ENCODE assay signal across 10 mouse cellular contexts in genomic region chr11:75158432-75158831, GRCm38 (mm10). TPM values are rescaled to one million over a fixed set of nuclear protein-coding genes. Genes with fewer than 3 reads are reported as not detected.
DNase-seq lines count a peak whose midpoint lies in the region; ATAC-seq lines count a peak whose summit lies in the region.
"Had no signal": no experiment of that assay in that cellular context is flagged by ENCODE, and none has a peak within 500 bp of the region (broad histone marks: within the 10 kb centered on the region; RNA-seq: fewer than 3 reads in every experiment).

No protein-coding gene starts in this region.

- 87% methylated on average over 14 of the region's 14 CpGs for WGBS in kidney, embryonic 14.5 days
- WGBS in embryonic facial prominence, embryonic 15.5 days: 82% methylated on average over 14 of the region's 14 CpGs
- WGBS in limb, embryonic 13.5 days: 89% methylated on average over 14 of the region's 14 CpGs

- peaks cover 19% of the 10 kb centered on the region; the same call in 1 of the 2 replicates for H3K4me1 ChIP-seq in kidney, embryonic 14.5 days (ENCODE audit: control insufficient read depth, insufficient read depth, low read length)
- peaks cover 34% of the 10 kb centered on the region for H3K4me1 ChIP-seq in embryonic facial prominence, embryonic 15.5 days
- H3K4me1 ChIP-seq in limb, embryonic 13.5 days: peaks cover 59% of the 10 kb centered on the region

- H3K27ac ChIP-seq in kidney, embryonic 14.5 days (ENCODE audit: low read depth, low read length): peak overlapping the region; percentile 32
- peak overlapping the region; percentile 23; the same call in 1 of the 2 replicates for H3K27ac ChIP-seq in embryonic facial prominence, embryonic 15.5 days (replicated peaks)
- H3K27ac ChIP-seq in limb, embryonic 13.5 days: peak overlapping the region; percentile 39; the same call in 1 of the 2 replicates
- H3K27ac ChIP-seq: liver, embryonic 13.5 days had no signal

- ATAC-seq in kidney, embryonic 14.5 days (ENCODE audit: low FRiP score, low TSS enrichment): no peak
- no peak for ATAC-seq in embryonic facial prominence, embryonic 15.5 days (ENCODE audit: insufficient number of reproducible peaks, low FRiP score, low TSS enrichment, low read depth)
- no peak for ATAC-seq in limb, embryonic 13.5 days (ENCODE audit: low FRiP score, low read depth)
- no peak for ATAC-seq in monocyte, adult 5-6 weeks (replicated peaks; ENCODE audit: insufficient number of reproducible peaks, low FRiP score, low TSS enrichment, poor library complexity, severe bottlenecking)

- no peaks in the 10 kb centered on the region for H3K27me3 ChIP-seq in kidney, embryonic 14.5 days (ENCODE audit: control insufficient read depth, insufficient read depth, low read length)
- H3K27me3 ChIP-seq in embryonic facial prominence, embryonic 15.5 days: no peaks in the 10 kb centered on the region
- H3K27me3 ChIP-seq in limb, embryonic 13.5 days: peaks cover 9% of the 10 kb centered on the region
- H3K27me3 ChIP-seq: liver, embryonic 13.5 days had no signal

- H3K4me3 ChIP-seq in kidney, embryonic 14.5 days (ENCODE audit: low read length): no peak overlapping the region
- no peak overlapping the region for H3K4me3 ChIP-seq in embryonic facial prominence, embryonic 15.5 days (replicated peaks)
- no peak overlapping the region for H3K4me3 ChIP-seq in limb, embryonic 13.5 days
- H3K4me3 ChIP-seq: liver, embryonic 13.5 days; myocyte had no signal

- peaks cover 39% of the 10 kb centered on the region for H3K36me3 ChIP-seq in kidney, embryonic 14.5 days (ENCODE audit: control insufficient read depth, insufficient read depth, low read length)
- H3K36me3 ChIP-seq in embryonic facial prominence, embryonic 15.5 days: peaks cover 34% of the 10 kb centered on the region
- H3K36me3 ChIP-seq in limb, embryonic 13.5 days: peaks cover 60% of the 10 kb centered on the region

- H3K9me3 ChIP-seq in kidney, embryonic 14.5 days (ENCODE audit: control insufficient read depth, low read length): no peaks in the 10 kb centered on the region
- H3K9me3 ChIP-seq in embryonic facial prominence, embryonic 15.5 days (replicated peaks): no peaks in the 10 kb centered on the region
- H3K9me3 ChIP-seq in limb, embryonic 13.5 days: no peaks in the 10 kb centered on the region
- H3K9me3 ChIP-seq: liver, embryonic 13.5 days had no signal

- DNase-seq in kidney, adult 9 months: no peak
- peak; percentile 50 for DNase-seq in NIH3T3 (ENCODE audit: low read depth)
- no peak for DNase-seq in thymus, postnatal 10 days (ENCODE audit: low spot score in 2 of 2)
- DNase-seq: cerebellum, postnatal 14 days; liver, embryonic 13.5 days had no signal

- H3K9ac ChIP-seq in kidney, embryonic 14.5 days (ENCODE audit: low read depth, low read length): no peak overlapping the region
- H3K9ac ChIP-seq in embryonic facial prominence, embryonic 15.5 days: no peak overlapping the region
- no peak overlapping the region for H3K9ac ChIP-seq in limb, embryonic 13.5 days
- H3K9ac ChIP-seq: liver, embryonic 13.5 days had no signal

- no peak overlapping the region for H3K4me2 ChIP-seq in kidney, embryonic 14.5 days (replicated peaks; ENCODE audit: low read depth, low read length)
- no peak overlapping the region for H3K4me2 ChIP-seq in embryonic facial prominence, embryonic 15.5 days (replicated peaks)
- no peak overlapping the region for H3K4me2 ChIP-seq in limb, embryonic 13.5 days (replicated peaks)
- H3K4me2 ChIP-seq: liver, embryonic 13.5 days had no signal

RNA-seq across cellular contexts. Expression of gene Hic1, which starts 10.9 kb away (rescaled TPM):
- 16.9 and 26.6 TPM in 2 replicates for polyA plus RNA-seq in kidney, embryonic 14.5 days (2014; fragmentation: Nextera tagmentation; extraction: Ambion mirVana)
- polyA plus RNA-seq in embryonic facial prominence, embryonic 15.5 days (2015; fragmentation: Nextera tagmentation; extraction: Ambion mirVana): 17.7 and 19.8 TPM in 2 replicates
- polyA plus RNA-seq in limb, embryonic 13.5 days (2015; fragmentation: Nextera tagmentation; extraction: Ambion mirVana): 28.2 and 29.3 TPM in 2 replicates
- 0.11 to 0.95 TPM (median 0.78 TPM) in 3 replicates for total RNA-seq in monocyte, adult 5-6 weeks (2017)

RNA-seq across cellular contexts. Expression of gene Ovca2, which starts 20.2 kb away (rescaled TPM):
- polyA plus RNA-seq in kidney, embryonic 14.5 days (2014; fragmentation: Nextera tagmentation; extraction: Ambion mirVana): 33.3 and 33.4 TPM in 2 replicates
- polyA plus RNA-seq in embryonic facial prominence, embryonic 15.5 days (2015; fragmentation: Nextera tagmentation; extraction: Ambion mirVana): 23.8 and 25.1 TPM in 2 replicates
- polyA plus RNA-seq in limb, embryonic 13.5 days (2015; fragmentation: Nextera tagmentation; extraction: Ambion mirVana): 27.8 and 29.5 TPM in 2 replicates
- 8.5 to 15.8 TPM (median 9.5 TPM) in 3 replicates for total RNA-seq in monocyte, adult 5-6 weeks (2017)

RNA-seq across cellular contexts. Expression of gene Dph1, which starts 32.6 kb away (rescaled TPM):
- polyA plus RNA-seq in kidney, embryonic 14.5 days (2014; fragmentation: Nextera tagmentation; extraction: Ambion mirVana): 25.7 and 29.2 TPM in 2 replicates
- polyA plus RNA-seq in embryonic facial prominence, embryonic 15.5 days (2015; fragmentation: Nextera tagmentation; extraction: Ambion mirVana): 20.5 and 21.0 TPM in 2 replicates
- polyA plus RNA-seq in limb, embryonic 13.5 days (2015; fragmentation: Nextera tagmentation; extraction: Ambion mirVana): 23.9 and 24.9 TPM in 2 replicates
- total RNA-seq in monocyte, adult 5-6 weeks (2017): 3.0 to 22.9 TPM (median 3.2 TPM) in 3 replicates

RNA-seq across cellular contexts. Expression of gene Rtn4rl1, which starts 35.2 kb away (rescaled TPM):
- 2.7 and 4.2 TPM in 2 replicates for polyA plus RNA-seq in kidney, embryonic 14.5 days (2014; fragmentation: Nextera tagmentation; extraction: Ambion mirVana)
- polyA plus RNA-seq in embryonic facial prominence, embryonic 15.5 days (2015; fragmentation: Nextera tagmentation; extraction: Ambion mirVana): 6.4 and 7.3 TPM in 2 replicates
- polyA plus RNA-seq in limb, embryonic 13.5 days (2015; fragmentation: Nextera tagmentation; extraction: Ambion mirVana): 2.3 and 3.1 TPM in 2 replicates
- 1.5 to 3.6 TPM (median 2.2 TPM) in 3 replicates for total RNA-seq in monocyte, adult 5-6 weeks (2017)
